Mouse (Mus musculus) heart, embryonic 14.5 days (tissue): Measurements from ENCODE around the gene Atg101. TPM values are rescaled to one million over a fixed set of nuclear protein-coding genes. Genes with fewer than 3 reads are reported as not detected.
A peak's percentile ranks its signal among the peaks of the same experiment; 100 is the strongest.

Source experiments
- ATAC-seq: fragments of 200-750 bp; cut with Nextera tagmentation; 2 replicates; pipeline ENCODE4 v1.8.0; 2017; ENCODE audit warnings: low read depth, moderate TSS enrichment; ENCODE audit not compliant: insufficient number of reproducible peaks, insufficient read depth, low FRiP score
- H3K27ac ChIP-seq, 2 experiments: fragments of 200-500 bp in 1 of 2; fragments of 300-500 bp in 1 of 2; sonication (generic) in 1 of 2; replicated peaks in 1 of 2; 2 replicates each; pipeline ENCODE4 v1.5.1; 2012 to 2014; ENCODE audit warnings: low read depth in 2 of 2, low read length in 2 of 2, control low read depth in 1 of 2, mild to moderate bottlenecking in 1 of 2, mixed read lengths in 1 of 2; ENCODE audit not compliant: control insufficient read depth in 1 of 2, insufficient read depth in 1 of 2
- H3K27me3 ChIP-seq: fragments of 300-500 bp; sonication (generic); 2 replicates; pipeline ENCODE4 v1.6.1; 2014; ENCODE audit warnings: mild to moderate bottlenecking, low read length, control low read depth; ENCODE audit not compliant: control insufficient read depth, insufficient read depth
- H3K36me3 ChIP-seq: fragments of 300-500 bp; sonication (generic); 2 replicates; pipeline ENCODE4 v1.6.1; 2014; ENCODE audit warnings: mild to moderate bottlenecking, control low read depth, low read length, mixed read lengths; ENCODE audit not compliant: control insufficient read depth, insufficient read depth
- H3K4me1 ChIP-seq, 2 experiments: fragments of 200-500 bp in 1 of 2; fragments of 300-500 bp in 1 of 2; sonication (generic) in 1 of 2; 2 replicates each; pipeline ENCODE4 v1.6.1; 2012 to 2014; ENCODE audit warnings: low read length in 2 of 2, control low read depth in 1 of 2, mixed read lengths in 1 of 2; ENCODE audit not compliant: control insufficient read depth in 2 of 2, insufficient read depth in 2 of 2
- H3K4me2 ChIP-seq: fragments of 300-500 bp; sonication (generic); 2 replicates; pipeline ENCODE4 v1.6.1; 2014; ENCODE audit warnings: mild to moderate bottlenecking, low read length
- H3K4me3 ChIP-seq, 2 experiments: fragments of 200-500 bp in 1 of 2; fragments of 300-500 bp in 1 of 2; sonication (generic) in 1 of 2; 2 replicates each; pipeline ENCODE4 v1.5.1; 2012 to 2014; ENCODE audit warnings: low read length in 2 of 2, mild to moderate bottlenecking in 2 of 2, control low read depth in 1 of 2, low read depth in 1 of 2, moderate library complexity in 1 of 2; ENCODE audit not compliant: control insufficient read depth in 1 of 2, insufficient read depth in 1 of 2
- H3K9ac ChIP-seq: fragments of 300-500 bp; sonication (generic); 2 replicates; pipeline ENCODE4 v1.6.1; 2014; ENCODE audit warnings: mild to moderate bottlenecking, low read length
- H3K9me3 ChIP-seq: fragments of 300-500 bp; sonication (generic); 2 replicates; pipeline ENCODE4 v1.6.1; 2016; ENCODE audit warnings: low read length, control low read depth; ENCODE audit not compliant: control insufficient read depth
- WGBS: fragments of 180-500 bp; shearing (Covaris S2); extraction: QIAGEN DNeasy Blood & Tissue Kit; methylation state at CpG from one replicate; pipeline ENCODE4 v1.1.7; 2014; 5-methylcytosine and 5-hydroxymethylcytosine counted together
- polyA plus RNA-seq: library from polyadenylated mRNA; unstranded; fragments of >200 nt; fragmentation: Nextera tagmentation; extraction: Ambion mirVana; gene quantifications from 2 replicates; pipeline ENCODE4 v1.2.1, GENCODE M21; 2014

The Atg101 gene
- polyA plus RNA-seq, 1 experiment from 2014 or later: 50.4 TPM

DNA sequence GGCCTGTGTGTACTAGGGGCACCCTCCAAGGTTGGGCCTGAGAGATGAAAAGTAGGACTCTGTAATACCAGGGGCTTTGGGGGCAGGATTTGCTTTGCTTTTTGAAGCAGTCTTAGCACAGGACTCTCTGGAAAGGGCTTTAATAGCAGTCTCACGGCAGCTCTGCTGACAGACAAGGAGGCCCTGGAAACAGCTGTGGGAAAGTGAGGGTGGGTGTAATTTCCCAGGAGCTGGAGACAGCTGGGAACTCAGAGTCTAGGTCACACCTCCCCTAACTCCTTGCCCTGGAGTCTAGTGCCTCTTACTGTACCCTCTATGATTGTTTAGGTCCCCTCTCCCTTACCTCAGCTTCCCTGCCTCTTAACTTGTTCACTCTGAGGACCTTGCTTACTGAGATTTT, 49.1 kb downstream of the Atg101 start:
- H3K4me3 ChIP-seq: no peak overlapping the region
- WGBS: 9% methylated on average over 1 of the region's 1 CpGs
- H3K9ac ChIP-seq: no peak overlapping the region
- H3K9me3 ChIP-seq: no peaks in the 10 kb centered on the region
- peaks cover 13 to 15% of the 10 kb centered on the region in 2 experiments; a peak in 3 of 4 replicates for H3K4me1 ChIP-seq
- H3K27me3 ChIP-seq: 0 out of 2 replicates have a peak, but pooled peaks cover 2% of the 10 kb centered on the region
- H3K27ac ChIP-seq: no peak overlapping the region
- H3K36me3 ChIP-seq: no peaks in the 10 kb centered on the region
- no peak overlapping the region for H3K4me2 ChIP-seq
- no peak for ATAC-seq

DNA sequence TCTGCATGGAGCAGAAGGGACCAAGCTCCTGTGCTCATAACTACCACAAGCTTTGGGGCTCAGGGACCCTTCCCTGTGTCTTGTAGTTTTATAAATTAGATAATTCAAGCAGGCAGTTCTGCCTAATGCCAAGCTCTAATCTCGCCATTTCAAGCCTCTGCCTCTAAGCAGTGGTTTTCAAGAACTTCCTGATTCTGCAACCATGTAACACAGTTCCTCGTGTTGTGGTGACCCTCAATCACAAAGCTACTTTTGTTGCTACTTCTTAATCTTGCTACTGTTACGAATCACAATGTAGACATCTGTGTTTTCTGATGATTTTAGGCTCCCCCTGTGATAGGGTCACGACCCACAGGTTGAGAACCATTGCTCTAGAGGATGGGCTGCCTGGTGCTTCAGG, 49.6 kb downstream of the Atg101 start:
- no peaks in the 10 kb centered on the region for H3K9me3 ChIP-seq
- H3K27me3 ChIP-seq: 0 out of 2 replicates have a peak, but pooled peaks cover 5% of the 10 kb centered on the region
- no peak overlapping the region for H3K4me3 ChIP-seq
- H3K36me3 ChIP-seq: no peaks in the 10 kb centered on the region
- no peak for ATAC-seq
- H3K27ac ChIP-seq: no peak overlapping the region
- WGBS: 59% methylated on average over 4 of the region's 4 CpGs
- H3K9ac ChIP-seq: no peak overlapping the region
- no peak overlapping the region for H3K4me2 ChIP-seq
- peaks cover 13 to 15% of the 10 kb centered on the region in 2 experiments; a peak in 3 of 4 replicates for H3K4me1 ChIP-seq

DNA sequence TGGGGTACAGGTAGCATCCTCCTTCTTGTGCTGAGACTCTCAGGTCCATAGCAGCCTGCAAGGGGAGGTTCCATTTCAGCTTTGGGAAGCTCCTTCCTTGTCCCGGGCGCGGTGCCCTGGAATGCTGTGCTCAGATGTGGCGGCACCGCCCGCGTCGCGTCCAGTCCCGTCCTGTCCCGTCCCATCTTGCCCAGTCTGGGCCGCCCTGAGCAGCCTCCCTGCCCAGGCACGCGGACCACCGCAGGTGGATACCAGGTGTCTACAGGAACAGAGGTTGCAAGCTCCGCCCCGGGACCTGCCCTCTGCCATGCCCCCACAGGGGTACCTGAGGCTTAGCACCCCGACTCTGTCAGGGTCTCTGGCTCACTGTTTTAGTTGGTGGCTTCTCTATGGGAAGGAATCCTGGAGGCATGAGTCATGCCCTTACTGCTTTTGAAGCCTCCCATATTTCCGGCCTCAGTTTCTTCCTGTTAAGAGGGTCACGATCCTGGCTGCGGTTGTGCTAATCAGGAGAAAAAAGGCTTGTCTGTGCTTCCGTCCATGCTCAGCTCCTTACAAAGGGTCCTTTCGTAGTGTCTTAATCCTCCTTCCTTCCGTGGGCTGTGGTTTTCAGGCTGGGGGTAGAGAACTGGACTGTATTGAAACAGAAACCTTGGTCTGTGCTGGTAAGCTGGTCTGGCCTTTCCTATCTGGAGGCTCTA, 52.6 kb downstream of the Atg101 start:
- H3K27me3 ChIP-seq: peaks cover 5% of the 10 kb centered on the region; the same call in 1 of the 2 replicates
- WGBS: 37% methylated on average over 24 of the region's 24 CpGs
- no peaks in the 10 kb centered on the region for H3K9me3 ChIP-seq
- ATAC-seq: no peak
- H3K4me2 ChIP-seq: peak overlapping the region; percentile 8; the same call in 1 of the 2 replicates
- peaks cover 7 to 8% of the 10 kb centered on the region in 2 experiments; a peak in 2 of 4 replicates for H3K4me1 ChIP-seq
- H3K36me3 ChIP-seq: no peaks in the 10 kb centered on the region
- H3K27ac ChIP-seq: peak overlapping the region; percentile 25 to 50; a peak in 2 of 4 replicates
- no peak overlapping the region for H3K9ac ChIP-seq
- no peak overlapping the region for H3K4me3 ChIP-seq

DNA sequence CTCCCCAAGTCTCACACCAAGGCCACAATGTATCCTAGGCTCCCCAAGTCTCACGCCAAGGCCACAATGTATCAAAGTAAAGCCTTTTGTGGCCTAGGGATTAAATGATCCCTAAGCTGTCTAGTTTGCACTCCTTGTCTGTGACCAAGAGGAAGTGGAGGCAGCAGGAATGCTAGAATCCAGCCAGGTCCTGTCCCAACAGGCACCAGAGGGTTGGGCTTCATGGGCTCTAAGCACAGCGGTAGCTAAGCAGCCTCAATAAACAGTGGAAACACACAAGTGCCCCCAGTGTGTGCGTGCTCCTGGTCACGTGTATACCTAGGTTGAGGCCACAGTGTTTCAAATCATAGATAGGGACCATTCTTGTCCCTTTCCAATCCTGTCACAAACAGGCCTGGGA, 54.3 kb downstream of the Atg101 start:
- Histone ChIP-seq H3K4me3 (no peak overlapping the region), H3K4me2 (no peak overlapping the region), H3K27me3 (peaks cover 5% of the 10 kb centered on the region; the same call in 1 of the 2 replicates), H3K4me1 (peaks cover 7 to 8% of the 10 kb centered on the region in 2 experiments; a peak in 2 of 4 replicates), H3K27ac (no peak overlapping the region), H3K36me3 (no peaks in the 10 kb centered on the region), H3K9me3 (no peaks in the 10 kb centered on the region), H3K9ac (no peak overlapping the region)
- 64% methylated on average over 4 of the region's 4 CpGs for WGBS
- ATAC-seq: no peak

DNA sequence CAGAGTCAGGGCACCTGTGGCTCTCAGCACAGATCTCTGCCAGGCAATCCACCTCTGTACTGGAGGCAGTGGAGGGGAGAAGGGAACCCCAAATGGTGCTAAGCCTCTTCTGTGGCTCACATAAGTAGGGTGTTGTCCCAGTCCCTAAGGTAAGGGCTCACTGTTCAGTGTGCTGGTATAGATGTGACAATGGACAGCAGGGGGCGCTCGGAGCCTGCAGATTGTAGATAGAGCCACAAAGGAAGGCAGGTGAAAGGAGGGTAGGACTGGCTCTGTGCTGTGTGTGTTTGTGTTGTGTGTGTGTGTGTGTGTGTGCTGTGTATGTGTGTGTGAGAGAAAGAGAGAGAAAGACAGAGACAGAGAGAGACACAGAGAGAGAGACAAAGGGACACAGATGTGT, 55.5 kb downstream of the Atg101 start:
- no peak overlapping the region for H3K9ac ChIP-seq
- WGBS: 0% methylated on average over 2 of the region's 2 CpGs
- H3K4me1 ChIP-seq: peaks cover 7 to 8% of the 10 kb centered on the region in 2 experiments; a peak in 2 of 4 replicates
- H3K36me3 ChIP-seq: no peaks in the 10 kb centered on the region
- no peak overlapping the region for H3K4me3 ChIP-seq
- no peak overlapping the region for H3K4me2 ChIP-seq
- peak; percentile 44 for ATAC-seq
- peaks cover 5% of the 10 kb centered on the region; the same call in 1 of the 2 replicates for H3K27me3 ChIP-seq
- H3K9me3 ChIP-seq: no peaks in the 10 kb centered on the region
- no peak overlapping the region for H3K27ac ChIP-seq

Other genes with a start within 250 kb of the Atg101 start
- not detected in 2 replicates for gene Gm47841, start 236.9 kb upstream of the Atg101 start, polyA plus RNA-seq
- 0.20 and 0.26 TPM in 2 replicates for gene Fignl2, start 205.7 kb upstream of the Atg101 start, polyA plus RNA-seq
- not detected in 2 replicates for gene Ankrd33, start 168.5 kb upstream of the Atg101 start, polyA plus RNA-seq
- gene Acvrl1, start 155.8 kb upstream of the Atg101 start, polyA plus RNA-seq: 5.8 and 8.1 TPM in 2 replicates
- 7.3 and 8.7 TPM in 2 replicates for gene Acvr1b, start 110.2 kb upstream of the Atg101 start, polyA plus RNA-seq
- gene Grasp, start 60.1 kb upstream of the Atg101 start, polyA plus RNA-seq: 3.8 and 5.5 TPM in 2 replicates
- 6.0 and 6.6 TPM in 2 replicates for gene Nr4a1, start 30.0 kb upstream of the Atg101 start, polyA plus RNA-seq
- 0.85 and 1.8 TPM in 2 replicates for gene 6030408B16Rik, start 8.9 kb downstream of the Atg101 start, polyA plus RNA-seq
- gene Krt80, start 85.9 kb downstream of the Atg101 start, polyA plus RNA-seq: 6.9 and 8.0 TPM in 2 replicates
- 10.0 and 13.7 TPM in 2 replicates for gene Krt7, start 126.8 kb downstream of the Atg101 start, polyA plus RNA-seq
- not detected in 2 replicates for gene Krt87, start 154.5 kb downstream of the Atg101 start, polyA plus RNA-seq
- not detected in 2 replicates for gene Krt88, start 163.5 kb downstream of the Atg101 start, polyA plus RNA-seq
- not detected in 2 replicates for gene Krt81, start 179.5 kb downstream of the Atg101 start, polyA plus RNA-seq
- gene Krt86, start 189.2 kb downstream of the Atg101 start, polyA plus RNA-seq: not detected in 2 replicates
- gene Krt83, start 207.2 kb downstream of the Atg101 start, polyA plus RNA-seq: not detected in 2 replicates
- gene Gm49425, start 233.0 kb downstream of the Atg101 start, polyA plus RNA-seq: not detected in 2 replicates
- not detected in 2 replicates for gene Krt84, start 248.5 kb downstream of the Atg101 start, polyA plus RNA-seq